Mouse (Mus musculus) midbrain, postnatal 0 days (tissue): ENCODE measurements at regions not wholly inside any gene's neighbourhood (a gene's known extent, or its start where the extent isn't known, plus 50 kb on each side); places are given as distances from the start of the nearest gene placed in this dataset.
"Not testable (repeated sequence)": the region's sequence is repeated elsewhere in the genome, so short reads cannot be mapped to it uniquely, and the experiment has no call there.

Experiments used
- ATAC-seq: fragments of 200-750 bp; cut with Nextera tagmentation; 2 replicates; pipeline ENCODE4 v1.8.0; 2017; ENCODE audit warnings: moderate number of reproducible peaks, mild to moderate bottlenecking, moderate TSS enrichment, moderate library complexity; ENCODE audit not compliant: low FRiP score
- DNase-seq: peaks from one replicate; pipeline ENCODE4 v3.0.0-alpha.2; 2015; ENCODE audit warnings: low spot score
- H3K27ac ChIP-seq: fragments of 300-500 bp; sonication (generic); 2 replicates; pipeline ENCODE4 v1.5.1; 2014; ENCODE audit warnings: low read depth, mild to moderate bottlenecking, low read length, mixed read lengths
- H3K27me3 ChIP-seq: fragments of 300-500 bp; sonication (generic); 2 replicates; pipeline ENCODE4 v1.6.1; 2014; ENCODE audit warnings: low read length, control low read depth, mixed read lengths; ENCODE audit not compliant: insufficient read depth
- H3K36me3 ChIP-seq: fragments of 300-500 bp; sonication (generic); 2 replicates; pipeline ENCODE4 v1.6.1; 2014; ENCODE audit warnings: low read length, control low read depth, mixed read lengths; ENCODE audit not compliant: insufficient read depth
- H3K4me1 ChIP-seq: fragments of 300-500 bp; sonication (generic); 2 replicates; pipeline ENCODE4 v1.6.1; 2014; ENCODE audit warnings: mild to moderate bottlenecking, control low read depth, antibody characterized with exemption, low read length, mixed read lengths; ENCODE audit not compliant: insufficient read depth
- H3K4me2 ChIP-seq: fragments of 300-500 bp; sonication (generic); 2 replicates; pipeline ENCODE4 v1.6.1; 2014; ENCODE audit warnings: low read depth, mild to moderate bottlenecking, low read length, mixed read lengths; ENCODE audit not compliant: poor library complexity, severe bottlenecking
- H3K4me3 ChIP-seq: fragments of 300-500 bp; sonication (generic); 2 replicates; pipeline ENCODE4 v1.5.1; 2014; ENCODE audit warnings: low read depth, mild to moderate bottlenecking, low read length, moderate library complexity
- H3K9ac ChIP-seq: fragments of 300-500 bp; sonication (generic); replicated peaks from 2 replicates; pipeline ENCODE4 v1.6.1; 2014; ENCODE audit warnings: mild to moderate bottlenecking, low read length, moderate library complexity, mixed read lengths; ENCODE audit not compliant: poor library complexity, severe bottlenecking
- H3K9me3 ChIP-seq: fragments of 300-500 bp; sonication (generic); 2 replicates; pipeline ENCODE4 v1.6.1; 2016; ENCODE audit warnings: low read length, control low read depth
- CTCF ChIP-seq: IDR thresholded peaks from 2 replicates; pipeline ENCODE4 v1.5.1; 2016; ENCODE audit warnings: antibody characterized with exemption, mild to moderate bottlenecking
- WGBS: fragments of 180-500 bp; shearing (Covaris S2); extraction: QIAGEN DNeasy Blood & Tissue Kit; methylation state at CpG from one replicate; pipeline ENCODE4 v1.1.7; 2014; 5-methylcytosine and 5-hydroxymethylcytosine counted together

DNA sequence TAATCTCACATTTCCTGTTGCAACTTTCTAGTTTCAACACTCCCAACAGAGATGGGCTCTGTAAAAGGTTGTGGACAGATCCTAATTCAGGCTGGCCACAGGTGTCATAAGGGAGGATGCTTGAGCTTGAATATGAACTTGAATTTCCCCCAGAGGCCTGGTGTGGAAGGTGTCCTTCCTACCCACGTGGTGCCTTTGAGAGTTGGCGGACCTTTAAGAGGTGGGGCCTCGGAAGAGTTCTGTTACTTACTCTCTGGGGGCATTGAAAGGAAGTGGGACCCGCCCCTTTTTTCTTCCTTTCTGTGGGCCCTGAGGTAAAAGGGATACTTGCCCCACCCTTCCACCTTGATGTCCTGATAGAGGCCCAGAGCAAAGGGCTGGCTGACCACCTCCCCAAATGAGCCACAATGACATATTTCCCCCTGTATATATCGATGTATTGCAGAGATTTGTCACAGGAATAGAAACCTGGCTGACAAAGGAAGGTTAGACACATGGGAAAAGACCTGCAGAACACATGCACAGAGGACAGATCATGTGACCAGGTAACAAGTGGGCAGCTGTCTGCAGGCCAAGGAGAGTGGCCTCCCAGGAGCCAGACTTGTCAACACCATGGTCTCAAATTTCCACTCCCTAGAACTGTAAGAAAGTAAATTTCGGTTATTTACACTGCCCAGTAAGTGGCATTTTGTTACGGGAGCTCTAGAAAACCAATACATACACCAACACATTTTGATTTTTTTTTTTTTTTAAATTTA, 84.2 kb upstream of the Klf13 start:
- Histone ChIP-seq H3K27me3 (no peaks in the 10 kb centered on the region), H3K4me2 (no peak overlapping the region), H3K4me1 (no peaks in the 10 kb centered on the region), H3K9me3 (no peaks in the 10 kb centered on the region), H3K9ac (no peak overlapping the region), H3K4me3 (no peak overlapping the region), H3K36me3 (no peaks in the 10 kb centered on the region), H3K27ac (no peak overlapping the region)
- ATAC-seq (no peak), DNase-seq (no peak)
- WGBS: 82% methylated on average over 7 of the region's 7 CpGs
- TF ChIP-seq CTCF: no peak

DNA sequence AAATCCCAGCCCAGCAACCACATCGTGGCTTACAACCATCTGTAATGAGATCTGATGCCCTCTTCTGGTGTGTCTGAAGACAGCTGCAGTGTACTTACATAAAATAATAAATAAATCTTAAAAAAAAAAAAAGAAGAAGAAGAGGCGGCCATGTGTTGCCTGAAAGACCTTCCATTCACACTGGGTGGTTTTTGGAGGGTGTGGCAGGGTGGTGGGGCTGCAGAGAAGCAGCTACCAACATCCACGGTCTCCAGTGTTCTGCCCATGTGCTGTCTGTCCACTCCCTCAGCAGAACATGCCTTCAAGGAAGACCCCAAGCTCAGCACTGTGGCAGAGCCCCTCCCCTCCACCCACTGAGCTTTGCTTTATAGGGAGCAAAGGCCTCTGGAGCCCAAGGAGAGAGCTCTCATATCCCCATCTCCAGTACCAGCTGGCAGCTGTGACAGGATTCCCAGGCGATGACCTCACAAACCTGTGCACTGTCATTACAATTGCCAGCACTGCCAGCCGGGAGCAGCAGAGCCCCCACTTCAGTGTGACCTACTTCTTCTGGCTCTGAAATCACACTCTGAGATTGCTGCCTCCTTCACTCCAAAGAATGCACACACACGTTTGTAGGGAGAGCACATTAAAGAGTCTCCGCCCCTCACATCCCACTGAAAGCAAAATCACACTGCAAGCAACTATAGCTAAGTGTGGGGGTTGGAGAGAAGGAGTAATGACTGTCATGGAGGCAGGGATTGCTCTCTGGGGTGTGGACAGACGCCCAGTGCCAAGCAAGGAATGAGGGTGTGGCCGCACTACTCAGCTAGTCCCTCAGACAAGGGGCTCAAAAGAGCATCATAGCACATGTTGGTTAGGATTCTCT, 82.8 kb upstream of the Klf13 start:
- WGBS: 60% methylated on average over 9 of the region's 9 CpGs
- H3K4me1 ChIP-seq: no peaks in the 10 kb centered on the region
- H3K9me3 ChIP-seq: no peaks in the 10 kb centered on the region
- no peaks in the 10 kb centered on the region for H3K36me3 ChIP-seq
- peak; percentile 18; the same call in 1 of the 2 replicates for TF ChIP-seq CTCF
- no peak overlapping the region for H3K4me3 ChIP-seq
- ATAC-seq (peak; percentile 68), DNase-seq (peak; percentile 72)
- no peaks in the 10 kb centered on the region for H3K27me3 ChIP-seq
- H3K27ac ChIP-seq: 0 out of 2 replicates have a peak overlapping the region, but pooled peaks have one; percentile 26
- no peak overlapping the region for H3K9ac ChIP-seq
- no peak overlapping the region for H3K4me2 ChIP-seq

DNA sequence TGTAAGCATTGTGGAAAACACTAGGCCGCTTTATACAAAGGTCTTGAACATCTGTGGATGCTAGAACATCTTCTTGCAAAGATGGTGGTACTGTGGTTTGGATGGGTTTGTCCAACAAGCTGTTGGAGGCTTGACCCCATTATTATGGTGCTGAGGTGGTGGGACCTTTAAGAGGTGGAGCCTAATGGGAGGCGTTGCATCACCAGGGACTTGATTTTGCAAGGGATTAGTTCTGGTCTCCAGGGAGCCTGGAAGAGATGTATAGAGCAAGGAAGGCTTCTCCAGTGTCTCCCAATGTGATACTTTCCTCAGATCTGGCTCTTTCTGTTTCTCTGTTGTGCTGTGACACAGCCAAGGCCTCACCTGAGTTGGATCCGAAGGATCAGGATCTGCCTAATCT, 79.4 kb upstream of the Klf13 start:
- no peaks in the 10 kb centered on the region for H3K9me3 ChIP-seq
- no peaks in the 10 kb centered on the region for H3K27me3 ChIP-seq
- no peak overlapping the region for H3K4me3 ChIP-seq
- no peak overlapping the region for H3K9ac ChIP-seq
- 58% methylated on average over 3 of the region's 3 CpGs for WGBS
- DNase-seq (no peak), ATAC-seq (no peak)
- no peak for TF ChIP-seq CTCF
- H3K4me2 ChIP-seq: no peak overlapping the region
- H3K27ac ChIP-seq: no peak overlapping the region
- no peaks in the 10 kb centered on the region for H3K36me3 ChIP-seq
- H3K4me1 ChIP-seq: no peaks in the 10 kb centered on the region

DNA sequence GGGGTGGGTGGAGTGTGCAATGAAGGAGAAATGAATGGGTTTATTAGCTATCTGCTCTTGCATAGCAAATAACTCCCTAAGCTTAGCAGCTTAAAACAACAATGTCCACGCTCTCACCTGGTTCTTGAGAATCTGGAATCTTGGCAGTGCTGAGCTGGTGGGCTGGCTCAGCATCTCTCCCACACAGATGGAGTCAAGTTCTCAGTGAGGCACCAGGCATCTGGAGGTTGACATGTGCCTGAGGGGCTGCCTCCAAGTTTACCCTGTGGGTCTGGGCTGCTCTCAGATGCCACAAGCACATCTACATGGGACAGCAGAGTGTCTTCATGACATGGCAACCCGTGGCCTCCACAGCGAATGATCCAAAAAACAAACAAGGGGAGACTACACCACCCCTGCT, 78.2 kb upstream of the Klf13 start:
- ATAC-seq: no peak
- TF ChIP-seq CTCF: no peak
- Histone ChIP-seq H3K36me3 (no peaks in the 10 kb centered on the region), H3K27ac (no peak overlapping the region), H3K9ac (no peak overlapping the region), H3K27me3 (no peaks in the 10 kb centered on the region), H3K4me2 (no peak overlapping the region), H3K9me3 (no peaks in the 10 kb centered on the region), H3K4me1 (no peaks in the 10 kb centered on the region), H3K4me3 (no peak overlapping the region)
- DNase-seq: no peak
- 82% methylated on average over 3 of the region's 3 CpGs for WGBS

DNA sequence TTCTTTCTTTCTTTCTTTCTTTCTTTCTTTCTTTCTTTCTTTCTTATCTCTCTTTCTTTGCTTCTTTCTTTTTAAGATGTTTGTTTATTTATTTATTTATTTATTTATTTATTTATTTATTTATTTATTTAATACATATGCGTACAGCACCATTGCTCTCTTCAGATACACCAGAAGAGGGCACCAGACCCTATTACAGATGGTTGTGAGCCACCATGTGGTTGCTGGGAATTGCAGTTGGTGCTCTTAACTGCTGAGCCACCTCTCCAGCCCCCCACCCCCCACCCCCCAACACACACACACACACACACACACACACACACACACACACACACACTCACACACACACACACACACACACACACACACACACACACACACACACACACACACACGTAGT, 76.4 kb upstream of the Klf13 start:
- not testable (repeated sequence) for H3K4me1 ChIP-seq, ATAC-seq, DNase-seq, H3K36me3 ChIP-seq, H3K9me3 ChIP-seq, H3K27me3 ChIP-seq, H3K4me3 ChIP-seq, H3K4me2 ChIP-seq, H3K27ac ChIP-seq, H3K9ac ChIP-seq
- peak; percentile 5; the same call in 1 of the 2 replicates for TF ChIP-seq CTCF
- 90% methylated on average over 2 of the region's 2 CpGs for WGBS

DNA sequence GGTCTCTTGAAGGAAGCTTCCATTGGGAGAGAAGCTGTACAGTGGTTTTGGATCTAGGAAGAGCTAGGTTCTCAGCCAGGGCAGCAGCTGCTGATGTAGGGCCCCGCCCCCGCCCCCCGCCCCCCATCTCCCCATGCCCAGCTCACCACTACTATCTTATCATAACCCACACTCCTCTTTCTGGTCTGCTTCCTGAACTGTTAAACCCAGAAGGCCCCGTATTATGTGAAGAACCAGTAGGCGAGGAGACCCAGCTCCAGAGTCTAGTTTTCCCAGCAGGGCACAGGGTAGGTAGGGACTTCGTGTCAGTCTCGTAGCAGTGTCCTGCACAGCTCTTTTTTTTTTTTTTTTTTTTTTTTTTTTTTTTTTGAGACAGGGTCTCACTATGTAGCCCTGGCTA, 75.5 kb upstream of the Klf13 start:
- no peaks in the 10 kb centered on the region for H3K4me1 ChIP-seq
- no peak overlapping the region for H3K9ac ChIP-seq
- no peaks in the 10 kb centered on the region for H3K27me3 ChIP-seq
- H3K9me3 ChIP-seq: no peaks in the 10 kb centered on the region
- no peak overlapping the region for H3K4me3 ChIP-seq
- ATAC-seq (no peak), DNase-seq (no peak)
- no peak overlapping the region for H3K27ac ChIP-seq
- 88% methylated on average over 7 of the region's 7 CpGs for WGBS
- TF ChIP-seq CTCF: no peak
- no peaks in the 10 kb centered on the region for H3K36me3 ChIP-seq
- no peak overlapping the region for H3K4me2 ChIP-seq
